Mouse (Mus musculus): Measurements from ENCODE around the gene Hist1h3g. TPM values are rescaled to one million over a fixed set of nuclear protein-coding genes. Genes with fewer than 3 reads are reported as not detected.
"Not testable (repeated sequence)": the region's sequence is repeated elsewhere in the genome, so short reads cannot be mapped to it uniquely, and the experiment has no call there.

The Hist1h3g gene
- total and polyA plus RNA-seq, 3 experiments = 0.80 to 2.1 (median 0.94) TPM

GRCm38 (mm10) chr13:23554925-23555838 is 20.0 kb downstream of the Hist1h3g start:
- peak; percentile 69 to 83 for DNase-seq
- H3K9ac ChIP-seq (ENCODE audit: low read depth, low read length) = peak overlapping the region; percentile 73
- intact Hi-C loops (cut with DNase I) = no loop called here
- peaks cover 2% of the 10 kb centered on the region for H3K4me1 ChIP-seq (ENCODE audit: control insufficient read depth, insufficient read depth, low read length)
- H3K27ac ChIP-seq = peak overlapping the region; percentile 79
- peak; percentile 94 for TF ChIP-seq POLR2A (IDR thresholded peaks at IDR 0.05; ENCODE audit: insufficient read depth, low read depth, low read length)
- no peak for TF ChIP-seq CTCF (IDR thresholded peaks at IDR 0.05)
- TF ChIP-seq EP300 (IDR thresholded peaks at IDR 0.05; ENCODE audit: insufficient read depth, low read depth, low read length) = 0 out of 2 replicates have a peak, but pooled peaks have one; percentile 50
- WGBS = under 1% methylated on average over 54 of the region's 54 CpGs
- peak overlapping the region; percentile 65 for H3K4me3 ChIP-seq
- no peaks in the 10 kb centered on the region; the same call in 1 of the 2 replicates for H3K36me3 ChIP-seq (ENCODE audit: control insufficient read depth, insufficient read depth, low read length)
- no peaks in the 10 kb centered on the region for H3K79me2 ChIP-seq (replicated peaks; ENCODE audit: control insufficient read depth, insufficient read depth, low read length)
- no peaks in the 10 kb centered on the region for H3K27me3 ChIP-seq (ENCODE audit: control insufficient read depth, insufficient read depth, low read length)

GRCm38 (mm10) chr13:23555839-23556416 is 20.7 kb downstream of the Hist1h3g start:
- intact Hi-C loops (cut with DNase I) = no loop called here
- under 1% methylated on average over 18 of the region's 18 CpGs for WGBS

GRCm38 (mm10) chr13:23556906-23557305 is 21.7 kb downstream of the Hist1h3g start:
- 77% methylated on average over 3 of the region's 3 CpGs for WGBS
- DNase-seq = no peak
- Histone ChIP-seq H3K27me3 (ENCODE audit: control insufficient read depth, insufficient read depth, low read length) (no peaks in the 10 kb centered on the region), H3K79me2 (replicated peaks; ENCODE audit: control insufficient read depth, insufficient read depth, low read length) (no peaks in the 10 kb centered on the region), H3K27ac (no peak overlapping the region), H3K4me1 (ENCODE audit: control insufficient read depth, insufficient read depth, low read length) (peaks cover 2% of the 10 kb centered on the region), H3K4me3 (no peak overlapping the region), H3K9ac (ENCODE audit: low read depth, low read length) (no peak overlapping the region), H3K36me3 (ENCODE audit: control insufficient read depth, insufficient read depth, low read length) (no peaks in the 10 kb centered on the region; the same call in 1 of the 2 replicates)
- intact Hi-C loops (cut with DNase I) = no loop called here
- TF ChIP-seq CTCF (IDR thresholded peaks at IDR 0.05) = no peak

More at GRCm38 (mm10) chr13:23555839-23556416, 20.7 kb downstream of the Hist1h3g start:
- H3K36me3 ChIP-seq (ENCODE audit: control insufficient read depth, insufficient read depth, low read length) = no peaks in the 10 kb centered on the region; the same call in 1 of the 2 replicates
- H3K79me2 ChIP-seq (replicated peaks; ENCODE audit: control insufficient read depth, insufficient read depth, low read length) = no peaks in the 10 kb centered on the region
- H3K27ac ChIP-seq = peak overlapping the region; percentile 79
- peak overlapping the region; percentile 73 for H3K9ac ChIP-seq (ENCODE audit: low read depth, low read length)
- H3K4me1 ChIP-seq (ENCODE audit: control insufficient read depth, insufficient read depth, low read length) = peaks cover 2% of the 10 kb centered on the region
- H3K4me3 ChIP-seq = peak overlapping the region; percentile 65
- TF ChIP-seq POLR2A (IDR thresholded peaks at IDR 0.05; ENCODE audit: insufficient read depth, low read depth, low read length) (peak; percentile 80), CTCF (IDR thresholded peaks at IDR 0.05) (no peak)
- DNase-seq = peak; percentile 62 to 73
- H3K27me3 ChIP-seq (ENCODE audit: control insufficient read depth, insufficient read depth, low read length) = no peaks in the 10 kb centered on the region

- DNase-seq; H3K4me3 ChIP-seq; H3K79me2 ChIP-seq (replicated peaks; ENCODE audit: control insufficient read depth, insufficient read depth, low read length); H3K4me1 ChIP-seq (ENCODE audit: control insufficient read depth, insufficient read depth, low read length); H3K9ac ChIP-seq (ENCODE audit: low read depth, low read length); H3K36me3 ChIP-seq (ENCODE audit: control insufficient read depth, insufficient read depth, low read length); H3K27ac ChIP-seq; intact Hi-C loops (cut with DNase I); H3K27me3 ChIP-seq (ENCODE audit: control insufficient read depth, insufficient read depth, low read length): not testable (repeated sequence)
- WGBS = 39% methylated on average over 2 of the region's 2 CpGs
Observed at GRCm38 (mm10) chr13:23560699-23561098, 25.5 kb downstream of the Hist1h3g start.

GRCm38 (mm10) chr13:23561531-23561882 is 26.3 kb downstream of the Hist1h3g start:
- H3K9ac ChIP-seq (ENCODE audit: low read depth, low read length); H3K36me3 ChIP-seq (ENCODE audit: control insufficient read depth, insufficient read depth, low read length); DNase-seq; H3K79me2 ChIP-seq (replicated peaks; ENCODE audit: control insufficient read depth, insufficient read depth, low read length); H3K27me3 ChIP-seq (ENCODE audit: control insufficient read depth, insufficient read depth, low read length); H3K4me1 ChIP-seq (ENCODE audit: control insufficient read depth, insufficient read depth, low read length); intact Hi-C loops (cut with DNase I): not testable (repeated sequence)
- peak overlapping the region; percentile 94 for H3K27ac ChIP-seq
- peak overlapping the region; percentile 50 for H3K4me3 ChIP-seq
- 0% methylated on average over 2 of the region's 5 CpGs for WGBS

- H3K4me3 ChIP-seq = peak within 1 kb of the TSS; percentile 50
- H3K27ac ChIP-seq = peak within 1 kb of the TSS; percentile 94
- TF ChIP-seq POLR2A (IDR thresholded peaks at IDR 0.05; ENCODE audit: insufficient read depth, low read depth, low read length) (peak; percentile 95), EP300 (IDR thresholded peaks at IDR 0.05; ENCODE audit: insufficient read depth, low read depth, low read length) (peak; percentile 75; the same call in 1 of the 2 replicates)
- DNase-seq = peak; percentile 91 to 93
- H3K36me3 ChIP-seq (ENCODE audit: control insufficient read depth, insufficient read depth, low read length); H3K79me2 ChIP-seq (replicated peaks; ENCODE audit: control insufficient read depth, insufficient read depth, low read length); H3K4me1 ChIP-seq (ENCODE audit: control insufficient read depth, insufficient read depth, low read length); intact Hi-C loops (cut with DNase I); H3K27me3 ChIP-seq (ENCODE audit: control insufficient read depth, insufficient read depth, low read length): not testable (repeated sequence)
- under 1% methylated on average over 63 of the region's 67 CpGs for WGBS
- H3K9ac ChIP-seq (ENCODE audit: low read depth, low read length) = peak within 1 kb of the TSS; percentile 99
Observed at GRCm38 (mm10) chr13:23561883-23562659, 26.8 kb downstream of the Hist1h3g start, which contains the start of gene Hist1h3e. Gene Hist1h3e (minus strand): TSS chr13:23562369.
